Mouse (Mus musculus) thymus, postnatal 0 days (tissue): ENCODE measurements around the gene Sigirr. TPM values are rescaled to one million over a fixed set of nuclear protein-coding genes. Genes with fewer than 3 reads are reported as not detected.

Source experiments
- DNase-seq: peaks from one replicate; pipeline ENCODE4 v3.0.0-alpha.2; 2015; ENCODE audit warnings: low spot score
- polyA plus RNA-seq: library from polyadenylated mRNA; unstranded; fragments of >200 nt; fragmentation: Nextera tagmentation; extraction: Ambion mirVana; gene quantifications from 2 replicates; pipeline ENCODE4 v1.2.1, GENCODE M21; 2015

Sigirr gene
- polyA plus RNA-seq, 1 experiment from 2014 or later = 51.9 TPM

- no peak for DNase-seq
Observed at GRCm38 (mm10) chr7:141097177-141097576, 3.2 kb downstream of the Sigirr start.

- DNase-seq = peak; percentile 95
Observed at GRCm38 (mm10) chr7:141096649-141097056, 3.7 kb downstream of the Sigirr start.

GRCm38 (mm10) chr7:141096021-141096420, 4.4 kb downstream of the Sigirr start:
- DNase-seq = peak; percentile 53

GRCm38 (mm10) chr7:141094487-141095205, 5.7 kb downstream of the Sigirr start:
- DNase-seq = no peak

GRCm38 (mm10) chr7:141093950-141094349, 6.4 kb downstream of the Sigirr start:
- DNase-seq = no peak

GRCm38 (mm10) chr7:141092051-141092735, 8.2 kb downstream of the Sigirr start:
- peak; percentile 84 for DNase-seq

GRCm38 (mm10) chr7:141090228-141090627, 10.1 kb downstream of the Sigirr start:
- no peak for DNase-seq

- DNase-seq = peak; percentile 43
Observed at GRCm38 (mm10) chr7:141088473-141088872, 11.9 kb downstream of the Sigirr start.

- peak; percentile 65 for DNase-seq
Observed at GRCm38 (mm10) chr7:141087894-141088293, 12.5 kb downstream of the Sigirr start.

- no peak for DNase-seq
Observed at GRCm38 (mm10) chr7:141079481-141080449, 20.6 kb downstream of the Sigirr start.

- DNase-seq = no peak
Observed at GRCm38 (mm10) chr7:141078876-141079275, 21.5 kb downstream of the Sigirr start.

- no peak for DNase-seq
Observed at GRCm38 (mm10) chr7:141077841-141078240, 22.5 kb downstream of the Sigirr start, which contains the start of gene Pkp3. Gene Pkp3 (plus strand): TSS chr7:141078218.

- no peak for DNase-seq
Observed at GRCm38 (mm10) chr7:141073782-141074181, 26.6 kb downstream of the Sigirr start.

GRCm38 (mm10) chr7:141072017-141072745, 28.2 kb downstream of the Sigirr start:
- DNase-seq = peak; percentile 89

GRCm38 (mm10) chr7:141070058-141070862, 30.1 kb downstream of the Sigirr start:
- DNase-seq = peak; percentile 67

- DNase-seq = peak; percentile 39
Observed at GRCm38 (mm10) chr7:141068351-141068750, 32.0 kb downstream of the Sigirr start.

GRCm38 (mm10) chr7:141064576-141064975, 35.8 kb downstream of the Sigirr start:
- no peak for DNase-seq

- peak; percentile 48 for DNase-seq
Observed at GRCm38 (mm10) chr7:141064175-141064574, 36.2 kb downstream of the Sigirr start.

- no peak for DNase-seq
Observed at GRCm38 (mm10) chr7:141063353-141063752, 37.0 kb downstream of the Sigirr start.

GRCm38 (mm10) chr7:141062525-141062924, 37.8 kb downstream of the Sigirr start:
- DNase-seq = no peak
